Mouse (Mus musculus) brain, embryonic 18.5 days (tissue): ENCODE results near the gene Pick1.

Experiments used
- DNase-seq: peaks from one replicate; pipeline ENCODE4 v3.0.0-alpha.2; 2012; ENCODE audit warnings: low read depth, low spot score

Gene Pick1

GRCm38 (mm10) chr15:79270317-79271123, 41.5 kb downstream of the Pick1 start:
- no peak for DNase-seq

DNA sequence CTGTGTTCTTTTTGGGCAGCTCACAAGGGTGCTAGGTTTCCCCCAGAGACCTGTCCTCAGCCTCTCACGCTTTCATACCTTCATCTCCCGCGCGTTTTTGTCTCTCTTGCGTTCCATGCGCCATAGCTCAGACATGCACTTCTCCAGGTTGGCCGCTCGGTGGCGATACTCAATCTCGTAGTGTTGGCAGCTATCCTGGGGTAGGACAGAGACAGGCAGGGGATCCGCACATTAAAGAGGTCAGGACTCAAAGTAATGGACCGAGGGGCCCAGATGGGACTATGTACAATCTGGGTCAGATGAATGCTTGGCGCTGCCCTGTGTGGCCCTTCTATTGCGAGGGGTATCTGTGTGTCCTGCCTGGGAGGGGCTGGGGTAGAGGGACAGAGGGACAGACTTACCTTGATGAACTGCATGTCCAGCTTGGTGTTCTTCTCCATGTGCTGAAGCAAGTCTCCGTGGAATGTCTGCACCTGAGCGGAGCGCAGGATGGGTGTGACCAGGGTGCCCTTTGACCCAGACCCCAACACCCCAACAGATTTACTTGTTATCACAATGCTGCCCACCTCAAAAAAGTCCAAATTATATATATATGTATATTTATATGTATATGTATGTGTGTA, 42.3 kb downstream of the Pick1 start:
- no peak for DNase-seq

- no peak for DNase-seq
These were observed 44.0 kb downstream of the Pick1 start for GRCm38 (mm10) chr15:79273020-79273419.

GRCm38 (mm10) chr15:79277728-79278127, 48.8 kb downstream of the Pick1 start:
- DNase-seq = no peak

DNA sequence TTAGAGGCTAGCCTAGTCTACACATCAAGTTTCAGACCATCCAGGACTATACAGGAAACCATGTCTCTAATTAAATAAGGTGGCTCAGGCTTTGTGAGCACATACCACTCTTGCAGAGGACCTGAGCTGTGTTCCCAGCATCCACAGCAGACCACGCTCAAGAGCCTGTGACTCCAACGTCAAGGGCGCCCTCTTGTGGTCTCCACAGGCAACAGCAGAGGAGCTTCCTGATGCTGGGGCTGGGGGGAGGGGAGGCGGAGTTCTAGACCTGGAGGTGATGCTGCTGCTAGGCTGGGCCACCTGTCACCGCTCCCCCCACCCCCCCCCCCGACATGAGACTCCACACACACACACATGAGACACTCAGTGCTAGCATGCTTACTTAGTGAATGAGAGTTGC, 51.2 kb downstream of the Pick1 start:
- DNase-seq = no peak

- DNase-seq = no peak
These were observed 51.9 kb downstream of the Pick1 start for GRCm38 (mm10) chr15:79280850-79281249.

GRCm38 (mm10) chr15:79281389-79281788, 52.4 kb downstream of the Pick1 start:
- no peak for DNase-seq

DNA sequence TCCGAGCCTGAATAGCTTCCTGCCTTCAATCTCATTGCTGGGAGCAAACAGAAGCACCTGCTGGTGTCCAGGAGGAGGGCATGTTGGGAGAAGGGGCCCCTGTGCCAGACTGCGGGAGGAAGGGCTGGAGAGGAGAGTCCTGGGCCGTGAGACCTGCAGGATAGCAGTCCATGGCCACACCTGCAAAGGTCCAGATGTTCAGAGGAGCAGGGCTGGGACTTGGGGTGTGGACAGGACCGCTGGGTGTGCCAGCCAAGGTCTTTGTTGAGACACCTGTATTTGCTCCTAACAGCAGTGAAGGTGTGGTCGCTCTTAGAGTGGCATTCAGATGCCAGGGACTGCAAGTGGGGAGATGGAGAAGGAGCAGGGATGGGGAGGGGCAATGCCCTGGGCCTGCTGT, 53.5 kb downstream of the Pick1 start:
- no peak for DNase-seq

GRCm38 (mm10) chr15:79283371-79283770, 54.4 kb downstream of the Pick1 start:
- no peak for DNase-seq

DNA sequence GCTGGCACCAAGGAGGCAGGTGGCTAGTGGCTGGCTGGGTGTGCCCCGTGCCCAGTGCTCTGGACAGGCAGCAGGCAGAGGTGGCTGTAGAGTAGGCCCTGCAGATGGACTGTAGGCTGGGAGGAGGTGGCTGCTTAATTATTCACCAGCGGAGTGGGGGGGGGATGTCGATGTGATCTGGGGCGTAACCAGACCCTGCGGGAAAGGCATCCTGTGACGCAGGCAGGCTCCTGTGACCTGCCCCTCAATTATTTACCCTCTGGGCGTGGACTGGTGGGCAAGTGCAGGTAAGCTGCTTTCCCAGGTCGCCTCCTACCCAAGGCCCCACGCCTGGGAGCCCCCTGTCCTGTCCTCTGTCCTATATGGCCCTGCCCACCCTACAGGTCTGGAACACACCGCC, 56.4 kb downstream of the Pick1 start, which contains the start of gene Baiap2l2:
TSS of gene Baiap2l2 (minus strand) at position 139 of the 400 bp plus-strand sequence.
- no peak for DNase-seq

DNA sequence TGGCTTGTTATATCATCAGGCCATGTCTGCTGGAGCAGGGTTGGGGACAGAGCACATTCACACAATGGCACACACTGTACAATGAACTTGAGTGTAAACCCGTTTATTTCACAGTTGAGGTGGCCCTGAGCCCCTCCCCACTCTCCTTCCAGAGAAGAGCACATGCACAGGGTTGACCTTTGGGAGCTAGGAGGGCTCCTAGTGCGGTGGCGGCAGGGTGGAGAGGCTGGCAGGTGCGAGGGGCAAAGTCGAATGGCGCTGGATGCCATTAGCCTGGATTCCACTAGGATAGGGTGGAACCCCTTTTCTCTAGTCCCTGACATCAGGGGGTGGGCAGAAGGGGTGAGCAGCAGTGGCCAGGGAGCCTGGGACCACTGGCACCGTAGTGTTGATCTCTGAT, 57.2 kb downstream of the Pick1 start:
- DNase-seq = no peak

DNA sequence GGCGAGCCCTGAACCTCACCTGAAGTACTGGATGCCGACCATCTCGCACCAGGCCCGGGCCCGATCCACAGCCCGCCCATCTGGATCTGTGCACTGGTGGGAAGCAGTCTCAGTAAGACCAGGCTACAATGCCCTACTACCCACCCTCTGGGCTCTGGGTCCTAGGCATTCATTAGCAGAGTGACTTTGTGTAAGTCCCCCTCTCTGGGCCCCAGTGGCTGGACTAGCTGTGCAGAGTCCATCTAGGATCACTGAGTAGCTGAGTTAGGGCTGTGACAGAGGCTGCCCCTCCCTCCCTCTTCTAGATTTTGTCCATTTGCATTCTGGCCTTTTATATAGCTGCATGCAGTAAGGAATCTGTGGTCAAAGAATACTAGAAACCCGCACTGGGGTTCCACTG, 58.1 kb downstream of the Pick1 start:
- no peak for DNase-seq

- no peak for DNase-seq
These were observed 59.4 kb downstream of the Pick1 start for GRCm38 (mm10) chr15:79288387-79288786.

- DNase-seq = no peak
These were observed 60.5 kb downstream of the Pick1 start for GRCm38 (mm10) chr15:79289441-79289840.

DNA sequence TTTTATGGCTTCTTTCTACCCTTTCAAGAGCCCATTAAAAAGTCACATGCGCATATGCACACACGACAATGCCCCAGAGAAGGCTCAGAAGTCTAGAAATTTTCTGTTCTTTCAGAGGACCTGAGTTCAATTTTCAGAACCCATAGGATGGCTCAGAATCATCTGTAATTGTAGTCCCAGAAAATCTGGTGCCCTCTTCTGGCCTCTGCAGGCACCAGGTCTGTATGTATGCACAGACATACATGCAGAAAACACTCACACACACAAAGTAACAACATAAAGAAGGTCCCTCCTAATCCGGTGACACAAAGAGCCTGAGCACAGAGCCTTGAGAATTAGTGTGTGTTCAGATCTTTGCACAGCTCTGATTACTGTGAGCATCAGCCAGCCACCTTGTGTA, 61.4 kb downstream of the Pick1 start:
- DNase-seq = no peak

DNA sequence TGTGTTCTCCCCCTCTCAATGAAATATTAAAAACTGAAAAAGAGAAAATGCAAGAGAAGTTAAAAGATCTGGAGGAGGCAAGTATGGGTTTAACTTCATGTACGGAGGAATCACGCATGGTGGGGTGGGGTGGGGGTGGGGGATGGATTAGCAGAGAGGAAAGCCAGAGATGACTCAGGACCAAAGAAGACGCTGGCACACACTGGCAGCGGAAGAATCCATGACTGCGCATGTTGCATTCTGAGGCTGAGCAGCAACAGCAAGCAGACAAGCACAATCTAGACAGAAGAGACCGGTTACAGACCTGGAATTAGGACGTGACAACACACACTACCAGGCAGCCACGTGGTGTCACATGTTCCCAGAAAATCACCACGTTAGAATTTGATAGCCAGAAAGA, 63.8 kb downstream of the Pick1 start:
- DNase-seq = no peak

DNA sequence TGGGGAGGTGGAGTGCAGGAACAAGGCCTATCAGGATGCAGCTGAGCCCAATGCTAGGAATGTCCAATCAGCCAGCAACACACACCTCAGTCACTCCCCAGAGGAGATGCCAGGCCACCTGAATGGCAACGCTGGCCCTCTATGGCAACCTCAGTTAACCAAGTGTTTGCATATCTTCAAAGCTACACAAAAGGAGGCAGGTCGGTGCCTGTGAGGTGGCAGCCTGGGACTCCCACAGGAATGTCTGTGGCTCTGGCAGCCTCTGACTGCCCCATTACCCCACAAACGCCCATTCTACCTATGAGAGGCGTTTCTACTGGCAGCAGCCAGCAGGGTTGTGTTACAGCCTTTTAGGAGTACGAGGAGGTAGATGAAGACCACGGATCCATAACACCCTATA, 69.6 kb downstream of the Pick1 start:
- no peak for DNase-seq
